Mouse (Mus musculus) heart, adult 9 months (tissue): ENCODE results near the gene Fgfr2.

ENCODE experiments used
- DNase-seq, 2 experiments: peaks; one replicate each; pipeline ENCODE4 v3.0.0; 2022; ENCODE audit warnings: low spot score in 2 of 2

The Fgfr2 gene

GRCm38 (mm10) chr7:131629562-131629961, 1493.6 kb downstream of the Fgfr2 start:
- no peak for DNase-seq

GRCm38 (mm10) chr7:131628846-131629391, 1494.2 kb downstream of the Fgfr2 start:
- peak in 1 of 2 experiments; percentile 4 for DNase-seq

DNA sequence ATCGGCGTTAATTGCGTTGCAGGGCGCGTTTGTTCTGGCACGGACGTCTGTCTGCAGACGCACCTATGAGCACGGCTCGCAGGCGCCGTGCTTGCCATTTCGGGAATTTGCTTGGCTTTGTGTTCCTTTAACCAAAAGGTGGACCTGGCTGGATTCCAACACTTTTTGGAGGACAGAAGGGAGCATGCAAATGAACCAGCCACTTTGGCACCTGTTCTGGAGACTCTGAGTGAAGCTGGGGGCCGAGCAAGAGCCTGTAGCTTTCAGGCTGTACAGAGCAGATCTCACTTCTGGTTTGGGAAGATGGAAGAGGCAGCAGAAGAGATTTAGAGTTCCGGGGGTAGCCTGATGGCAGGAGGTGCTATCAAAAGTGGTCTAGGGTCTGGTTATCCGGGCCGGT, 1494.8 kb downstream of the Fgfr2 start:
- DNase-seq = no peak

DNA sequence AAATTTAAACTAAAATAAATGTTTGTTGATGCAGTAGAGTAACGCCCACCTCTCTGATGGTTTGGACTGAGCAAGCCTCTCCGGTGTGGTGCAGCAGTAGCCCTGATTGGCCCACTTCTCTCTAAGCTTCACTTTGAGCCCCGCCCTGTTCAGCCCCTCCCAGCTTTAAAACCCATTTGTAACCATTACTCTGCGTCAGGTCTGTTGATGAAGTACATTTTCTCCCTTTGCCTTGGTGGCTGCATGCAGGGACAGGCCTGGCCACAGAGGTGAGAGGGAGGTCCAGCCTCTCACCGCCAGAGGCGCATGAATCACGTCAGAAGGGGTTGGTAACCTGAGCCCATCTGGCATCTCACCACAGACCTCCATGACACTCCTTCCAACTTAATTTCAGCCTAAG, 1513.5 kb downstream of the Fgfr2 start:
- DNase-seq = no peak

DNA sequence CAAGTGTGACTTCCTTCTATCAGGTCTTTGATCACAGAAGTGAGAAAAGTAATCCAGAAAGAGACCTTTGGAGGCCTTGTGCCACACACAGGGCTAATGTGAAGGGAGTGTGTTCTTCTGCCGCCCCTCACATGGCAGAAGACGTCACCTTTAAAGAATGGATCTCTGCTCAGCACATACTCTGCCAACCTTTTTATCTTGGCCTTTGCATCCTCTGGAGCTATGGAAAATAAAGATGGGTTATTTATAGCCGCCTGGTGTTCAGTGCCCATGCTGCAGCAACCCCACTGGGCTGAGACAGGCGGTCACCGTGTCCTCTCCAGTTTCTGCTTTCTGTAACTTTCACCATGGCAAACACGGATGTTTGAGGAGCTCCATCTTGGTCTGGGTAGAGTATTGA, 1515.1 kb downstream of the Fgfr2 start:
- no peak for DNase-seq

GRCm38 (mm10) chr7:131605481-131605880, 1517.7 kb downstream of the Fgfr2 start:
- DNase-seq = no peak

DNA sequence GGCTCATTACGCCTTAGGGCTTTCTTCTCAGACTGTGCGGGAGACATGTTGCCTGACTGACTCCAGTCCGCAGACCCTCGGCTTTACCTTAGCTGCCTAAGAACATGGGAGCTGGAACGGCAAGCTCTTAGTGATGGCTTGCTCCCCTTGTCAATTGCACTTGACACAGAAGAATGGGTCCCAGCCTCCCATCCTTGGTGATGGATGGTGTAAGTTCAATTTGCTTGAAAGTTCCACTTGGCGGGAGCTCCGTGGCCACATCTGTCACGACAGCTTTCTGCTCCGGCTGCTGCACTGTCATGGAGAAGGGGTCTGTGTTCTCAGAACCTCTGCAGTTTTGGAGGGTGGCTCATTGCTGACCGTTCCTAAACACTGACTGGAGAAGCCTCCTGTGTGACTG, 1518.2 kb downstream of the Fgfr2 start:
- DNase-seq = no peak

- no peak for DNase-seq
Observed at GRCm38 (mm10) chr7:131603186-131603585, 1520.0 kb downstream of the Fgfr2 start.

GRCm38 (mm10) chr7:131602106-131602505, 1521.0 kb downstream of the Fgfr2 start:
- DNase-seq = no peak

GRCm38 (mm10) chr7:131598483-131598824, 1524.7 kb downstream of the Fgfr2 start:
- no peak for DNase-seq

- DNase-seq = no peak
Observed at GRCm38 (mm10) chr7:131597779-131598482, 1525.2 kb downstream of the Fgfr2 start.

DNA sequence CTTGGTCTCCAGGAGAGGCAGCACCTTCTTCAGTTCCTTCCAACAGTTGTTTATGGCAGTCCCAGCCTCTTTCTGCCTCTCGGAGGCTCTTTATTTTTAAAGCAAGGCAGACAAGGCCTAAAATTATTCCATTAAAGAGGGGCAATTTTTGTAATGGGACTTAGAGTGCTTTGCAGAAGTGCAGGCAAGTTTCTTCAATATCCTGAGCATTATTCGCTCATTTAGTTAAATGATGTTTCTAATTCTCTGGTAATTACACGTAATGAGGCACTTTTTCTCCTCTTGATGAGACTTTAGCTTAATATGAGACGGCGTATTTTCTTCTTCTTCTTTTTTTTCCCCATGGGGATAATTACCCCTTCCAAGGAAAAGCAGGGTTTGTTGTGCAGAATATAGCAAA, 1537.6 kb downstream of the Fgfr2 start:
- no peak for DNase-seq

DNA sequence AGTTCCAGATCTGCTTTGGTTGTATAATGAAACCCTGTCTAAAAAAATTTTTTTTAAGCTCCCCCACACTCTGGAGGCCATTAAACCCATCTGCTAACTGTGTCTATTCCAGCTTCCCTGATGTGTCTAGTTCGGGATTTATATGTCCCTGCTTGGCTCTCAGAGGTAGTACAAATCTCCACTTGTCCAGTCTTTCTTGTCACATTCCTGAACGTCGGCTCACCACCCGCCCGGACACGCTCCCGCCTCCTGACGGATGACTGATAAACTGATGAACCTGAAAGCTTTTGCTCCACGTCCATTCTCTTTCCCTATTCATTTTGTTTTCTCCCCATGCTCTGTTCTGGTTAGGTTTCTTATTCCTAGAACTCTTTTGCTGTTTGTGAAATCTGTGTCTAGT, 1541.0 kb downstream of the Fgfr2 start:
- no peak for DNase-seq

GRCm38 (mm10) chr7:131575246-131575645, 1547.9 kb downstream of the Fgfr2 start:
- DNase-seq = no peak

DNA sequence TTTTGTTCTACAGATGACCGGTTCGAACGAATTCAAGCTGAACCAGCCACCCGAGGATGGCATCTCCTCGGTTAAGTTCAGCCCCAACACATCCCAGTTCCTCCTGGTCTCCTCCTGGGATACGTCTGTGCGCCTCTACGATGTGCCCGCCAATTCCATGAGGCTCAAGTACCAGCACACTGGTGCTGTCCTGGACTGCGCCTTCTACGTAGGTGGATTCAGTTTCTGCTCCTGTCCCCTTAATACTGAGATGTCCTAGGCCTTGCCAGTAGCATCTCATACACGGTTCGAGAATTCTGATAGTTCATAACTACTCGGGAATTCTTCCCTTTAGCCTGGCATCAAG, 1562.5 kb downstream of the Fgfr2 start:
- DNase-seq = no peak

DNA sequence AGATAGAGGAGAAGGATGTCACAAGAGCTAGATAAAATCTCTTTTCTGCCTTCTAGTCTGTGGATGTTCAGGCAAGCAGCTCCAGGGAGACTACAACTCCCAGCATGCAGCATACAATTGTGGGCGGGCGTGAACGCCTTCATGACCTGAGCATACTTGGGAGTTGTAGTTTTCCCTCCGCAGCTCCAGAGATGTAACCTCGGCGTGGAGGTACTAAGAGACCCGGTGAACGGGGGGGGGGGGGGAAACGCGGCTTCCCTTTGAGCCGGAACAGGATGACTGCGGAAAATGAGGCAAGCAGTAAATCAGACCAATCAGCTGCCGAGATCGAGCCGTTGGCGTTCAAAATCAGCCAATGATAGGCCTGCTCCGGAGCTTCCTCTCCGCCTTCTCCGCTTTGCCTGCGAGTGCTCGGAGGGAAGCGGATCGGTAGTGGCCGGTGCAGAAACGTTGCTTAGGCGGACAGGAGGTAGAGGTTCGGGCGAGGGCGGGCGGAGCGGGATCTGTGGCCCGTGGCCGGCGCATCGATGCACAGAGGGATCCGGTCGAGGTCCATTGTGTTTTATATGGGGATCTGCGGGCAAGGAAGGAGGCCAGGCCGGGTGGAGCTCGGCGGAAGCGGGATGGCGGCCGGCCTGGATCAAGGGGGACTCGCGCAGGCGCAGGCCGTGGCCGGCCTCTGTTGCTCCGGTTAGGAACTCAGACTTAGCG, 1563.0 kb downstream of the Fgfr2 start, which contains the start of gene Bub3:
TSS of gene Bub3 (plus strand) at position 237 of the 711 bp plus-strand sequence.
- DNase-seq = peak; percentile 94 to 95

- no peak for DNase-seq
Observed at GRCm38 (mm10) chr7:131557751-131558150, 1565.4 kb downstream of the Fgfr2 start.

DNA sequence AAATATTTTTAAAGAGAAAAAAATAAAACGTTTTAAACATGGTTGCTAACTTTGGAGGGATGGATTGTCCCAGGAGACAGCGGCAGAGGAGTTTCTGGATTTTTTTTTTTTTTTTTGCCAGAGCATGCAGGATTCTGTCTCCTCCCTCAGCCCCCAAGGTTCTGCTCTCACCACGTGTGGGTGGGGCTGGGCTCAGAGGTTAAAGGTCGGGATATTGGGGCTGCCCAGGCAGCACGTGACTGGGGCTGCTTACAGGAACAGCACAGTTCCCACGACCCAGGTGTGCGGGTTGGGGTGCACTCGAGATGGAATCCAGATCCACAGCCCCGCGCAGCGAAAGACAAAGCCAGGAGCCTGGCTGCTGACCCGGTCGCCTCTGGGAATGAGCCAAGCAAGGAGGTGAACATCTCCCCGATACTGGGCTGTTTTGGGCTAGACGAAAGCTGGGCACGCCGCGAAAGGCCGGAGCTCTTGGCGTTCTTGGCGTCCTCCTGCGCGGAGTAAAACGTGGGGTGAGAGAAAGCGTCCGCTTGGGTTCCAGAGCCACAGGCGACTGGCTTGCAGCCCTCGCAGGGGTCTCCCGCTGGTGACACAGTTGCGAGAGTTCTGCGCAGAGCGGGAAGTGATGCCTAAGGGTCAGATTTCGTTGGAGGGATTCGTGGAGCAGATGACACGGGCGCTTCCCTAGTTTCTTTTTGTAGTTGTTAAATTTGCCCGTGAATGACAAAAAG, 1566.4 kb downstream of the Fgfr2 start:
- no peak for DNase-seq

DNA sequence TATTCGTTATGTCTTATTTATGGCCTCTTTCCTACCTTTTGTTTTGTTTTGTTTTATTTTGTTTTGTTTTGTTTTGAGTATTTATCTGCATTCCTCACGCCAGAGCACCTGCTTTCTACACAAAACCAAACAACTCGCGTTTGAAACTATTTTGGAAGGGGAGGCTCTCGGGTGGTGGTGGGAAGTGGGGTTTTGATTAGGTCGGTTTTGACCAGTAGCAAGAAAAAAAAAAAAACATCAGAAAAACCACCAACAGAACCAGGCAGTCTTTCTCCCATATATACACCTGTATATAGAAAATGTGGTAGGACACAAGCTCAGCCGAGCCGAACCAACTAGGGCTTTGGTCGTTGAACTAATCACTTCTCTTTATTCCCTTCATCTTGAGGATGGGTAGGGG, 1567.0 kb downstream of the Fgfr2 start:
- no peak for DNase-seq

GRCm38 (mm10) chr7:131555301-131556081, 1567.7 kb downstream of the Fgfr2 start:
- DNase-seq = no peak

DNA sequence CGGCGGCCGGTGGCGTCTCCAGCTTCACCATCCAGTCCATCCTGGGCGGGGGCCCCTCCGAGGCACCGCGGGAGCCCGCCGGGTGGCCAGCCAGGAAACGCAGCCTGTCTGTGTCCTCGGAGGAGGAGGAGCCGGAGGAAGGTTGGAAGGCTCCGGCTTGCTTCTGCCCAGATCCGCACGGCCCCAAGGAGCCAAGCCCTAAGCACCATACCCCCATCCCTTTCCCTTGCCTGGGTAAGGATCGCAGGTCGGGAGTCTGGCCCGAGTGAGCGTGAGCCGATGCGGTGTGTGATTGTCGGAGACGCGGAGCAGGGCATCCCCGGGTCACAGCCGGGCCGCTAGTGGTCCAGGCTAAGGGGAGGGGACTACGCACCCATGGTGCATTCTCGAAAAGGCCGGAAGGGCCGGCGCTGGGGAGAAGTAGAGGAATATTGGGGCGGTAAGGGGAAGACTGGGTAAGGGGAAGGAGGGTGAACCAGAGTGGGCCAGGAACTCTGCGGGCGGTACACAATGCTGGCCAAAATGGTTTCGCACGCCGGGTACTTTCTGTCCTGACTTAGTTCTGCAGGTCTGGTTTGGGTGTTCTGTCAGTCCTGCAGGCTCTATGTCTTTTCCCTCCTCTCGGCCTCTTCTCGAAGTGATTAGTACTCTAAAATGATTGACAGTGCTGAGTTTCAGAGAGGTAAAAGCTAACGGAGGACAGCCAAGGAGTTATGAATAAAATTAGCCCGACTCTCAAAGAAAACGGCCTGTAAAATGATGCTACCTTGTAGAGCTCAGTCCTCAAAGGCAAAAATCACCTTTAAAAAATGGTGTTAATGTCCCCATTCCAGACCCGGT, 1568.6 kb downstream of the Fgfr2 start:
- DNase-seq = no peak
